Mouse (Mus musculus) R1 (cell line): ENCODE results near the gene Kcnt2.
A peak's percentile ranks its signal among the peaks of the same experiment; 100 is the strongest.

Experiments used
- DNase-seq: peaks from one replicate; pipeline ENCODE4 v3.0.0-alpha.2; 2018; ENCODE audit warnings: low read depth, low spot score

The Kcnt2 gene

DNA sequence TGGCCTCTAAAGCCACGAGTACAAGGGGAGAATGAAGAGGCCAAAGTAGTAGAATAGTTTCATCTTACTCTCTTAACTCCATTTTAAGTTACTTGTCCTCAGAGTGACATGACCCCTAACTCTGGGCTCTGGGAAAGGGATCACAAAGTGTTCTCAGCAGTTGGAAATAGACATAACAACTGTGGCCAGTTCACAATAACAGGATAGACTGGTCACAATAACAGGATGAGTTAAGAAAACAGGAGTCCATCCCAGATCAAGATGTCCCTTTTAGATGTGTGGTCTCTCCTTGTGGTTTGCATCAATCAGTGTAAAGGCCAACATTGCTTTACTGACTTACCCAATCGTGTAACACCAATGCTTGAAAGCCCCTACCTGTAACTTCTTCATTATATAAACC is 132.8 kb downstream of the Kcnt2 start:
- no peak for DNase-seq

DNA sequence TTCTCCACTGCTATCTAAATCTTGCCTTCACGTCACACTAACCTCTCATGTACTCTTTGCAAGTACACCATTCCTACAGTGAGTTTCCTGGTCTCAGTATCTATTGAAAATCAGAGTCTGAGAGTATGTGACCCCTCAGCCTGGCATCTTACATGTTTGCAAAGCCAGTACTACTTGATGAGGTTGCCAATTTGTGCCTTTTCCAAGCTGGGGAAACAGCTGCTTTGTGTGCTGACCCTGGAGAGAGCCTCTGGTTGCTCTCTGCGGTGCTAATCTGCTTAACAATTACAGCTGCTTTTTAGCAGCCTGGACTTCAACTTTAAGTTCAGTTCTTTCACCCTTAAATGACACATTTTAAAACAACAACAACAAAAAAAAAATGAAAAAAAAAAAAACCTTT is 133.6 kb downstream of the Kcnt2 start:
- no peak for DNase-seq

DNA sequence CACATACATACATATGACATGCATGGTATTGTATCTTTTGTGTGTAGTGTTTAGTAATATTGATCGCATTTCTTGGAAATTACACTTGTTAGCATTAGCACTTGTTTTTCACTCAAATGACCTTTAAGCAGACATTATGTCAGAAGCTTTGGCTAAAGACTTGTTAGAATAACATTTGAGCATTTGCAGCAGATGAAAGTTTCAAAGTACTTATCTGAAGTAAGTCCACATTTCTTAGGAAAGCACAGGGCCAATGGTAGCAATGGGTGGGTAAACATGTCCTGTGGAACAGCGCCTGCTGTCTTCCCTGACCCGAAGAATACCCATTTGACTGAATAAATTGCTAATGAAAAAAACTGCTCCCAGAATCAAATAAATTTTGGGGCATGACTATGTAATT is 135.1 kb downstream of the Kcnt2 start:
- no peak for DNase-seq

DNA sequence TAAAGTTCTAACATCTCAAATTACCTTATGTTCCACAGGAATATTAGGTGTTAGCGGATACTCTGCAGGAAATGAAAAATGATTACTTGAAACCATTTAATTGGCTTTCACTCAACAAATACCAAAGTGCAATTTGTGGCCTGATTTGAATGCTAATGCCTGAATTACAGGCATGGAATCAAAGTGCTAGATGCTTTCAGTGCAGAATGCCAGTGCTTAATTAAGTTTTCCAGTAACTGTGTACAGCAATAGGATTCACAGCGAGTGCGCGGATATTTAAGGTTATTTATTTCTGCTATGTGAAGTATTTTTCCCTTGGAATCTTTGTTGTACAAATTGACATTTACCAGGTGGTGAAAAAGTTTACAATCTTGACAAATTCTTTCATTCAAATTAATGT is 144.3 kb downstream of the Kcnt2 start:
- no peak for DNase-seq

DNA sequence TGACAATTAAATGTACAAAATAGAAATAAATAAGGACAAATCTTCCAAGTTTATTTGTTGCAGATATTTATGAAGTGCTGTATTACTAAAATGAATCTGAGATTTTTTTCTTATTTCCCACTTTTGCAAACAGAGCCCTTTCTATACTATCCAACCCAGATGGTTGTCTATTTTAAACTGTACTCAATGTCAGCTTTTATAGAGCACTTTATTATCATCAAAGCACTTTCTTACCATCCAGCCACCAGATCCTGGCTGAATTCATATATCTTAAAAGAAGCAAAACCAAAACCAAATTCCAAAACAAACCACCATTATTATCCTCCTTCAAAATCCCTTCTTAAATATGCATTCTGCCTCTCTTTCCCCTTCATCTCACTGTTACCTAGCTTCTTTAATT is 151.8 kb downstream of the Kcnt2 start:
- no peak for DNase-seq

DNA sequence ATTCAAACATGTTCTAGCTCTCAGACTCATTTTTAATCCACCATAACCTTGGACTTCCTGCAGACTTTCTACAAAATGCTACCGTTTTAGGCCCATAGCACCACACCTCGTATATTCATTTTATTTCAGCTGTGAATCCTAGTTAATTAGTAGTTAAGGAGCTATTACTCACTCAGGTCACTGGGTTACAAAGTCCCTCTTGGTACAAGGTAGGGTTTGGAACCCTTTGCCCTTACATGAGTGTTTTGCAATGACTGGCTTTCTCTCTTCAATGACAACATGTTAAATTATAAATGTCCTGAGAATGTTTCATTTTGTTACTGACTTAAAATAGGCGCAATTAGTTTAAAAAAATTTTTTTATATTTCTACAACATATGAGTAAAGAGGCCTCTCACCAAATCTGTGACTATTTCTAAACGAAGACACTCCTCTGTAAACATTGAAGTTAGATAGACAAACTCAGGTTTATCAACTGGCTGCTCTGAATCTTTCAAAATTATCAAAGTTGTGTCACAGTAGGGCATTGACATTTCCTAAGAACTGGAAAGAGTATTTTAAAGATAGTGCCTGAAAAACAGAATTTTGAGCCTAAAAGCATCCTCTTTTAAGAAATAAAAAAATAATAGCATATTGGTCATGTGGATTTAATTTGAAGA is 160.8 kb downstream of the Kcnt2 start:
- no peak for DNase-seq

DNA sequence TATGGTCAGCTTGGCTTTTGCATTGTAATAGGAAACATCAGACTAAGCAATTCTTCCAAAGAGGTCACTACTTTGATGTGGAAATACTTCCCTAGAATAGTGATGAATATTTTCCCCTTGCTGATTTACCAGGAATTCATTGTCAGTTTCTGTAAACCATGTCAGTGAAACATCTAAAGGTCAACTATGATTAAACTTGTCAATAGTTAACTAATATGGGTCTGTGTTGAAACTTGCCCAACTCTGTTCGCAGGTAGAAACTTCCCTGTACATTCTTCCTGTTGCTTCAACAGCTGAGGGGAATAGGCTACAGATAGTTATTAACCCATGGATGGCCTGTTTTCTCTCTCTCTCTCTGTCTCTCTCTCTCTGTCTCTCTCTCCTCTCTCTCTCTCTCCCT is 169.8 kb downstream of the Kcnt2 start:
- DNase-seq, result no peak

DNA sequence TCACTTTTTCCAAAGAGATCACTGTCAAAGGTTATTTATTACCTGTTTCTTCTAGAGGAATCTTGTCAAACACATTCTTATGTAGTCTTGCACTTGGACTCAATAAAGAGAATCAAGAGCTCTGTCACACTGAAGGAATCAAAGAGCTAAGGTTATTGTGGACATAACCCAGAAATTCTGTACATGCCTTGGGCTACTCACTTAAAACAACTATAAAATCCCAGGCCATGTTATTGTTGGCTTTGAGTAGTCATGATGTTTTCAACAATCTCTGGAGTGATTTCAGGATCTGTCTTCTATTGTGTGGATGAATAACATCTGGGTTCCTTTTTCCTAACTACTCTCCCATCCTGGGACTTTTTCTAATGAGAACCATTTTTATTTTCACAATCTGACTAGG is 177.0 kb downstream of the Kcnt2 start:
- DNase-seq, result no peak

DNA sequence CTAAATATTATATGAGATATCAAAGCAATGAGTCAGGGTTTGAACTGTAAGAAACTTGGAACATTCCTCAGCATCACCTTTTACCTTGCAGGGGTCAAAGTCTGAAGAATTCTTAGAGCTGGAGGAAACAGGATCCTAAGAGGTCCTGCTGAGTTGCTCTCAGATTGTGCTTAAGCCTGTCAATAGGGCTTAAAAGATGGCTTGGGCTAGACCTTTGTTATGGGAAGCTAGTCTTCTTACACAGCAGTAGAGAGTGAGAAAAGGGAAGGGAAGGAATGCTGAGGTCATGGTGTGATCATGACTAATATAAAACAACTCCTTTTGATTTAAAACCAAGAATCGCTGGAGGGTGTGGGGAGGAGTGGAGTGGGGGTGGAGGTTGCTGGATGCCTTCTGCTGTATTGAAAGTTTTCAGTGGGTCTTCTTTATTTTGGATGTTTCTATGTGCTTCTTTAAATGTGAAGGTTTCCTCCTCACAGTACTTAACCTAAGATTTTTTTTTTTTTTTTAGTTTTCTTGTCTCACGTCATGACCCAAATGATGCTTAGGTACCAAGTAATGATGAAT is 183.4 kb downstream of the Kcnt2 start:
- peak; percentile 99 for DNase-seq

DNA sequence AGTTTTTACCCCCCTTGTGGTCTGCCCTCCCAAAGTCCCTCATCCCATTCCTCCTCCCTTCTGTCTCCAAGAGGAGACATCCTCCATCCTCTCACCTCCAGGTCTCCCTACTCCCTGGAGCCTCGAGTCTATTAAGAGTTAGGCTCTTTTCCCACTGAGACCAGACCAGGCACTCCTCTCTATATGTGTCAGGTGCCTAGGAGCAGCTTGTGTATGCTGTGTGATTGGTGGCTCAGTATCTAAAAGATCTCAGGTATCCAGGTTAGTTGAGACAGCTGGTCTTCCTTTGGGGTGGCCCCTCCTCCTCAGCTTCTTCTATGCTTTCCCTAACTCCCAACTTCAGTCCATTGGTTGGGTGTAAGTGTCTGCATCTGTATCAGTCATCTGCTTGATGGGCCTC is 186.1 kb downstream of the Kcnt2 start:
- no peak for DNase-seq

DNA sequence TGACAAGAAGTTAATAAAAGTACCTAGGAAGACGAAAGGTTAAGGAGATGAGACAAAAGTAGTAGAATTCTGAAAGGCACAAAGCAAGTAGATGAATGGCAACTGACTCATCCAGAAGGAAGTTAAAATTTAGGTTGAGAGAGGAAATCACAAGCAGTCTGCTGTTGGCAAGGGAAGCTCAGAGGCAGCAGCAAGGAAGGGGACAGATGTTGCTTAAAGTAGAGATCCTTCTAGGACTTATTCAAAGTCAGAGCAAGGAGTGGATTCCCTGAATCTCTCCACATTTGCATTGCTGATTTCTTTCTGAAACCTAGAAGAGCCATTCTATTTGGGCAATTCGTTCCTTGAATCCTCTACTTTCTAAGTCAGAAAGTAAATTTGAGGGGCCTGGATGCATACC is 188.8 kb downstream of the Kcnt2 start:
- peak; percentile 26 for DNase-seq

DNA sequence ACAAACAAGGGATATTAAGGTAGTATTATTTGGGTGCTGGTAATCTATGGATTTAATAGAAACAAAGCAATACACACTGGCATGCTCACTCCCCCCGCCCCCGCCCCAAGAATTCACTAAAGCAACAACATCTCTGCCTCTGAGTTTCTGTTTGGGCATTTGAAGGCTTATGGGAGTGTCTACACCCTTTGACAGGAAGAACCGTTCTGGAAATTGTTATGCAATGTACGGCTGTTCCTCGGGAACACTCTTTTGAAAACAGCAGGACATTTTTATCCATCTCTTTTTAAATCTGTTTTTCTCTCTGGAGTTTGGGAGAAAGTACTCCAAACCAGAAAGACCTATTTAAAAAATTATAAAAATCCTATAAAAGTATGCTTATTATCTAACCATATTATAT is 192.2 kb downstream of the Kcnt2 start:
- peak; percentile 23 for DNase-seq

DNA sequence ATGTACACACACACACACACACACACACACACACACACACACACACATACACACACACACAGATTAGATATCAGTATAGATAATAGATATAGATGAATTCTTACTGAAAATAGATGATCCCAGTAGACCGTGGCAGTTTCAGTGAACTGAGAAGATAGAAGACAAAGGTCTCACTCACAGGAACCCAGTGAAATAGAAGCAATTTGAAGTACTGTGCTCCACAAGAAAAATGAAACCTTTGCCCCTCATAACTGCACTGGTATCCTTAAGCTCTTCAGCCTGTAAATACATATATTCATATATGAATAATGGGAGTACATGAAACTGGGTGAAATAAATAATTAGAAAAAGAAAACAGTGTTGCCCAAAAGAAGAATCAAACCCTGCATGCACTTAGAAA is 197.9 kb downstream of the Kcnt2 start:
- DNase-seq, result no peak

DNA sequence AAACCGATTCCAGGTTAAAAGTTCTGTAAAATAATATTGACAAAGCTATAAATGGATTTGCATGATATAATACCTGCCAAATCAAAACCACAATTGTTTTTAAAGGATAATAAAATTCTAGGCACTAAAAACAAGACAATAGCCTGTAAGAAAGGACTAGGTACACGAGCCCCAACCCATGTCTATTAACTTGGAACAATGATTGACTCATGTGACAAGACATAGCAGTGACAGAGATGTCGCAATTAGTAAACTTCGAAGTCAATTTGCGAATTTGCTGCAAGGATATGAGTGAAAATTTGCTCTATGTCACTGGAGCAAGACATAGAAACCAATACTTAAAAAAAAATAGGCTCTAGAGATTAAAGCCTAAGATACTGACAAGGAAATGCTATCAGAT is 198.4 kb downstream of the Kcnt2 start:
- no peak for DNase-seq

DNA sequence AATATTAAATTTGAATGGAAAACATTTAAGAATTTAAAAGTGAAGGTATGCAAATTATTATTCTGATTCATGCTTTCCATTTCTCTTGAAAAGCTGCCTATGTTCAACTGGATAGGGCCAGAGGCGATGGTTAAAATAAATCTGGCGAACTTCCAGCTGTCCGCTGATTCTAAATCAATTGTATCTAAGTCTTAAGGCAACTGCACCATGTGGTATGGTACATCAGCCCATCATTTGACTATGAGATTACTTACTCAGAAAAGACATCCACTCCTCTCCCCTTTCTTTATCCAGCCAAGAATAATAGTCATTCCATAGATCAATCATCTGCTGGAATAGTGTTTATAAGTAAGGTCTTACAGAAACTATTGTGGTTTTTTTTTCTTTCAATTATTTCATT is 205.5 kb downstream of the Kcnt2 start:
- no peak for DNase-seq

DNA sequence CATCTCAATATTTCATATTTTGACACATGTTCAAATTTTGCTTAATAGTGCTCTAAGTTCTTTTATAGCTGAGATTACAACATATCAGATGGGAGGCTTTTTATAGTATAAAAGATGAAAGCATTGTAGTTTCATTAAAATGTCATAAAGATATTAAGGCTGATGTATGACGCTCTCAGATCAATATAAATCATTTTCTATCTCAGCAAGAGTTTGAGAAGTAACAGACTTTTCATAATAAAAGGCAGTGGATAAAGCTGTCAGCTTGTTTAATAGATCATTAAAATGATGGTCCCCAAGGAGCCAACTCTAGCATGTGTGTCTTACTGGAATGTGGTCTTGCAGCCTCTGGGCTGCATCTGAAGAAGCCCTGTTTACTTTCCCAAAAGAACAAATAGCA is 206.0 kb downstream of the Kcnt2 start:
- no peak for DNase-seq

DNA sequence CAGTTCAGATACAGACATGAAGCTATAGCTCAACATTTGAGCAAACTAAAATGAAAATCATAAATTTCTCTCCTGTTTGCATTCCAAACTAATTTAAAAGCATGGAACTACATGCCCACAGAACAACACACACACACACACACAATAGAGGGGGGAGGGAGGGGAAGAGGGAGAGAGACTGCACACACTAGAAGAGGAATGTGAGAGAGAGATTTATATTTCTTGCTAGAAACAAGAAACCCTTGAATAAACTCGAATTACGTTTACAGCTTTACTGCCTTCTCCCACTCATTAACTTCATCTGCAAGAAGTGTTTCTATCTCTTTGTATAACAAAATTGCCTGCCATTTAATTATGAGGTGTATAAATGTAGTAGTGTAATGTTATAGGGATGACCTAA is 209.9 kb downstream of the Kcnt2 start:
- DNase-seq, result no peak

DNA sequence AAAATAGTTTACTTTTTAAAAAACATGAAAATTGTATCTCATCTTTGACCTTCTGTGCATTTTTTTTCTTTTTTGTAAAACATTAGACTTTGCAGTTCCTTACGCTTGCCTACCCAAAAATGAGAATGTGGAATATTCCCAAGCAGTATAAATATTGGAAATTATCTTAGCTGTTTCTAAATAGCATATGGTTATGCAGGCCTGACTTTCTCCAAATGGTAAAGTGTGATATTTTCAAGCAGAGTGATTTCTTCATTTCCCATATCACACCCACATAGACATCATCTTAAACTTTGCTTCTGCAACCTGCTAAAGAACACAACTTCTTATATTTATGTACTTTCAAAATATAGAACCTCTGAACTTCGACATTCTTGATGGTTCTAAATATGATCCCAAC is 210.9 kb downstream of the Kcnt2 start:
- no peak for DNase-seq

DNA sequence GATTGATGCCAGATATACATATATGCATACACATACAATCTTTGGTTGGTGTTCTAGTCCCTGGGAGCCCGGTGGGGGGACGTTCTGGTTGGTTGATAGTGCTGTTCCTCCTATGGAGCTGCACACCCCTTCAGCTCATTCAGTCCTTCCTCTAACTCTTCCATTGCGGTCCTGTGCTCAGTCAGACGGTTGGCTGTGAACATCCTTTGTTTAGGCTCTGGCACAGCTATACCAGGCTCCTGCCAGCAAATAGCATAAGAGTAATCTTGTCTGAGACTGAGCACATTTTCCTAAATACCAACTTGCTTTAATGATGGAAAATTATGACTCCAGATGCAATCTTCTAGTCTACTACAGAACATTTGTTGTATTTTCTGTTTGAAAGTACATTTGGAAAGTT is 222.4 kb downstream of the Kcnt2 start:
- no peak for DNase-seq

DNA sequence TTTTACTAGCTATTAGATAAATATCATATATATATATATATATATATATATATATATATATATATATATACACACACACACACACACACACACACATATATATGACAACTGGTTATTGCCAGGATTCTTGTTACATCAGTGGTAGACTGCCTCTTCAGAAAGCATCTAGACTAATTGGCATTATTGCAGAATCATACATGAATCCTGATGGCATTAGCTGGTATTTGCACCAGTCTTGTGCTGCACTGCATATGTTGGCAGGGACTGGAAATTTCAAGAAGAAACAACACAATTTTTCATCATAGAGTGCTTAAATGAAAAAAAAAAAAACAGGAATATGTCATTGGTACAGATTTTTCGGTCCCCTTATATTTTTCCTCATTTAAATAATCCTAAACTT is 223.6 kb downstream of the Kcnt2 start:
- no peak for DNase-seq

DNA sequence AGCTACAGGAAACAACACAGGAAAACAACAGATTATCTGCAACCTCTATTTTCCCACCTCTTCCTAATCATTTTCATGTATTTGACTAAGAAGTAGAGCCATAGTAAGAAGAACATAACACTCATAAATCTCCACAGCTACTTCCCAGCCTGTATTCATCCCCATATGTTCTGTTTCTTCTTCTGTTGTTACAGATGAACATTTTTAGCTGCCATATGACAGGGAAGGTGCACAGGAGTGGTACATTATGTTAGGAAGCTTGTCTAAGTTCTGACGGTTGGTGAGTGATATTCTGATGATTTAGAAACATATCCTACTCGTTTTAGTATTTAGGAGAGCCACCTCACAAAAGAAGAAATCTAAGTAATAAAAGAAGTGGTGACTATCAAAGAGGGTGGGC is 231.0 kb downstream of the Kcnt2 start:
- DNase-seq, result no peak

DNA sequence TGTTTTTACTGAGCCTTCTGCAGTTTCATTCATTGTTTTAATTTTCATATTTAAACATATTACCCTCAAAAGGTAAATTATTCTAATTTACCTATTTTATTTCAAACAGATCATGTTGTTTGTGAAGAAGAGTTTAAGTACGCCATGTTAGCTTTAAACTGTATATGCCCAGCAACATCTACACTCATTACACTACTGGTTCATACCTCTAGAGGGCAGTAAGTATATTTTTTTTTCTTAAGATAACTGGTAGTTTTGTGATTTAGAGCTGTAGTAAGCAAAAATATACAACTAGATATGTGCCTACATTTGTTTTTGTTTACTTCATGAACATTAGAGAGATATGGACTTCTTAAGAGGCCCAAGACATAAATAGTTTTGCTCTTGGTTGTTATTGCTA is 238.1 kb downstream of the Kcnt2 start:
- DNase-seq, result peak; percentile 44

DNA sequence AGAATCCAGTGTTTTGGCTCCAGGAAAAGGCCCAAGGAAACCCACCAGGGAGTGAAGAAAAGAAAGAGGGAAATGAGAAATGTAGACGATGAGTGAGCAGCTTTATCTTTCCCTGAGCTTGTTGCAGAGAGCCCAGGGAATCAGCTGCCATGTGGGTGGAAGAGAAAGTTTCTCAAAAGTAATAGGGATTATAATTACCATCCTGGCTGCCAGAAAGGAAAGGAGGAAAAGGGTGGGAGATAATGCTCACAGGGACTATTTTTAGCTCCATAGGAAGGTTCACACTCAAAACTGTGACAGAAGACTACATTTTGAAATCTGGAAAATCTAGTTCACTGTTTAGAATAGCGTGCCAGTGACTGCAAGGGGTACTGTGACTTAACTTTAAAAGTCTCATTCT is 243.9 kb downstream of the Kcnt2 start:
- no peak for DNase-seq

DNA sequence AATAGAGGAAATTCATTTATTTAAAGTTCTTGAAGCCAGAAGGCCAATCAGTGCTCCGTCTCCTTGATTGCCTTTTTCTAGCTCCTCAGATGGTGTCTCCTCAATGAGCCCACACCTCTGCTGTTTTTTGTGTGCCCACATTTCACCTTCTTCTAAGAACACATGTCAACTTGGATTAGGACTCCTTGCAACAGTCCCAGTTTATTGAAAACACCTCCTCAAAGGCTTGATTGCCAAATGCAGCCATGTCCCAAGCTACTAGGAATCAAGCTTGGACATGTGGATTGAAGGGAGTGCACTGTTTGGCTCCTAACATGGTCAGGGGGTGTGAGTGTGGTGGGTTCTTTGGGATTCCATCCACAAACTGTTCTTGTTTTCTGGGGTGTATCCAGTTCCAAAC is 245.4 kb downstream of the Kcnt2 start:
- DNase-seq, result no peak
